Mouse (Mus musculus): ENCODE results near the gene Crbn. TPM values are rescaled to one million over a fixed set of nuclear protein-coding genes. Genes with fewer than 3 reads are reported as not detected.

The Crbn gene
- polyA plus RNA-seq, 1 experiment from 2014 or later: 68.4 TPM

- H3K9me3 ChIP-seq (ENCODE audit: control insufficient read depth, low read length): no peaks in the 10 kb centered on the region
- H3K9ac ChIP-seq (replicated peaks; ENCODE audit: low read depth, low read length): no peak overlapping the region
- H3K4me1 ChIP-seq (ENCODE audit: control insufficient read depth, insufficient read depth, low read length): no peaks in the 10 kb centered on the region
- H3K36me3 ChIP-seq (ENCODE audit: control insufficient read depth, insufficient read depth, low read length): no peaks in the 10 kb centered on the region
- 57% methylated on average over 2 of the region's 2 CpGs for WGBS
- no peak overlapping the region for H3K27ac ChIP-seq (ENCODE audit: low read depth, low read length)
- H3K27me3 ChIP-seq (ENCODE audit: control insufficient read depth, insufficient read depth, low read length): no peaks in the 10 kb centered on the region
- H3K4me3 ChIP-seq (ENCODE audit: low read depth, low read length): no peak overlapping the region
- no peak overlapping the region for H3K4me2 ChIP-seq (ENCODE audit: low read depth, low read length)
- ATAC-seq (ENCODE audit: low read depth): no peak
Observed at GRCm38 (mm10) chr6:106809161-106809560, 9.3 kb upstream of the Crbn start.

- H3K9ac ChIP-seq (replicated peaks; ENCODE audit: low read depth, low read length): no peak overlapping the region
- H3K4me2 ChIP-seq (ENCODE audit: low read depth, low read length): no peak overlapping the region
- 22% methylated on average over 2 of the region's 2 CpGs for WGBS
- H3K27me3 ChIP-seq (ENCODE audit: control insufficient read depth, insufficient read depth, low read length): no peaks in the 10 kb centered on the region
- no peaks in the 10 kb centered on the region for H3K36me3 ChIP-seq (ENCODE audit: control insufficient read depth, insufficient read depth, low read length)
- no peak overlapping the region for H3K27ac ChIP-seq (ENCODE audit: low read depth, low read length)
- no peaks in the 10 kb centered on the region for H3K4me1 ChIP-seq (ENCODE audit: control insufficient read depth, insufficient read depth, low read length)
- ATAC-seq (ENCODE audit: low read depth): peak; percentile 32; the same call in 1 of the 2 replicates
- no peak overlapping the region for H3K4me3 ChIP-seq (ENCODE audit: low read depth, low read length)
- no peaks in the 10 kb centered on the region for H3K9me3 ChIP-seq (ENCODE audit: control insufficient read depth, low read length)
Observed at GRCm38 (mm10) chr6:106804904-106805303, 5.0 kb upstream of the Crbn start.

- ATAC-seq (ENCODE audit: low read depth): no peak
- 59% methylated on average over 5 of the region's 5 CpGs for WGBS
- Histone ChIP-seq H3K9me3 (ENCODE audit: control insufficient read depth, low read length) (no peaks in the 10 kb centered on the region), H3K4me2 (ENCODE audit: low read depth, low read length) (peak overlapping the region; percentile 93), H3K27me3 (ENCODE audit: control insufficient read depth, insufficient read depth, low read length) (no peaks in the 10 kb centered on the region), H3K27ac (ENCODE audit: low read depth, low read length) (no peak overlapping the region), H3K36me3 (ENCODE audit: control insufficient read depth, insufficient read depth, low read length) (no peaks in the 10 kb centered on the region), H3K4me3 (ENCODE audit: low read depth, low read length) (peak overlapping the region; percentile 71), H3K9ac (replicated peaks; ENCODE audit: low read depth, low read length) (no peak overlapping the region; the same call in 1 of the 2 replicates), H3K4me1 (ENCODE audit: control insufficient read depth, insufficient read depth, low read length) (peaks cover 6% of the 10 kb centered on the region)
Observed at GRCm38 (mm10) chr6:106800227-106800557, 315 bp upstream of the Crbn start.

- Histone ChIP-seq H3K9me3 (ENCODE audit: control insufficient read depth, low read length) (no peaks in the 10 kb centered on the region), H3K27me3 (ENCODE audit: control insufficient read depth, insufficient read depth, low read length) (no peaks in the 10 kb centered on the region), H3K27ac (ENCODE audit: low read depth, low read length) (no peak overlapping the region), H3K4me3 (ENCODE audit: low read depth, low read length) (no peak overlapping the region), H3K36me3 (ENCODE audit: control insufficient read depth, insufficient read depth, low read length) (peaks cover 17% of the 10 kb centered on the region), H3K9ac (replicated peaks; ENCODE audit: low read depth, low read length) (no peak overlapping the region), H3K4me2 (ENCODE audit: low read depth, low read length) (no peak overlapping the region), H3K4me1 (ENCODE audit: control insufficient read depth, insufficient read depth, low read length) (peaks cover 5% of the 10 kb centered on the region)
- WGBS: 95% methylated on average over 13 of the region's 13 CpGs
- ATAC-seq (ENCODE audit: low read depth): no peak
Observed at GRCm38 (mm10) chr6:106794094-106794814, 5.6 kb downstream of the Crbn start.

DNA sequence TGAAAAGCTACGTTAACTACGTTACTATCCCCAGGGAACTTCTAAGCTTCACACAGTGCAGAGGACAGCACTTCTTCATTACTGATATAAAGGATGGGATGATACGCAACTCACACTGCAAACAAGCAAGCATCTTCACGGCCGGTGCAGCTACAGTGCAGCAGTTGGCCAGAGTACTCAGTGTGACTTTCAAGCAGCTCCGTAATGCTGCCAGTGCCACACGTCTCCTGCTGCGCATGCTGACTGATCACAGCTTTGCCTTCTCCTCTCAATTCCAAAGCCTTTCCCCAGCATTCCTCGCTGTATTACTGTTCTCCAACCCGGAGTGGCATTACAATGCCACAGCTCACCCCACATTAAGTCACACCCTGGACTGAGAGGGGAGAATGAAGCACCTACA lies 6.3 kb downstream of the Crbn start:
- Histone ChIP-seq H3K9ac (replicated peaks; ENCODE audit: low read depth, low read length) (no peak overlapping the region), H3K4me3 (ENCODE audit: low read depth, low read length) (no peak overlapping the region), H3K36me3 (ENCODE audit: control insufficient read depth, insufficient read depth, low read length) (peaks cover 18% of the 10 kb centered on the region), H3K4me2 (ENCODE audit: low read depth, low read length) (no peak overlapping the region), H3K4me1 (ENCODE audit: control insufficient read depth, insufficient read depth, low read length) (no peaks in the 10 kb centered on the region), H3K27ac (ENCODE audit: low read depth, low read length) (no peak overlapping the region), H3K27me3 (ENCODE audit: control insufficient read depth, insufficient read depth, low read length) (no peaks in the 10 kb centered on the region), H3K9me3 (ENCODE audit: control insufficient read depth, low read length) (no peaks in the 10 kb centered on the region)
- no peak for ATAC-seq (ENCODE audit: low read depth)
- WGBS: 96% methylated on average over 10 of the region's 10 CpGs

GRCm38 (mm10) chr6:106793088-106793487 lies 6.8 kb downstream of the Crbn start:
- peaks cover 23% of the 10 kb centered on the region for H3K36me3 ChIP-seq (ENCODE audit: control insufficient read depth, insufficient read depth, low read length)
- ATAC-seq (ENCODE audit: low read depth): no peak
- H3K27me3 ChIP-seq (ENCODE audit: control insufficient read depth, insufficient read depth, low read length): no peaks in the 10 kb centered on the region
- no peak overlapping the region for H3K4me2 ChIP-seq (ENCODE audit: low read depth, low read length)
- WGBS: 95% methylated on average over 7 of the region's 7 CpGs
- H3K9ac ChIP-seq (replicated peaks; ENCODE audit: low read depth, low read length): no peak overlapping the region
- no peaks in the 10 kb centered on the region for H3K4me1 ChIP-seq (ENCODE audit: control insufficient read depth, insufficient read depth, low read length)
- no peak overlapping the region for H3K4me3 ChIP-seq (ENCODE audit: low read depth, low read length)
- H3K9me3 ChIP-seq (ENCODE audit: control insufficient read depth, low read length): no peaks in the 10 kb centered on the region
- no peak overlapping the region for H3K27ac ChIP-seq (ENCODE audit: low read depth, low read length)

DNA sequence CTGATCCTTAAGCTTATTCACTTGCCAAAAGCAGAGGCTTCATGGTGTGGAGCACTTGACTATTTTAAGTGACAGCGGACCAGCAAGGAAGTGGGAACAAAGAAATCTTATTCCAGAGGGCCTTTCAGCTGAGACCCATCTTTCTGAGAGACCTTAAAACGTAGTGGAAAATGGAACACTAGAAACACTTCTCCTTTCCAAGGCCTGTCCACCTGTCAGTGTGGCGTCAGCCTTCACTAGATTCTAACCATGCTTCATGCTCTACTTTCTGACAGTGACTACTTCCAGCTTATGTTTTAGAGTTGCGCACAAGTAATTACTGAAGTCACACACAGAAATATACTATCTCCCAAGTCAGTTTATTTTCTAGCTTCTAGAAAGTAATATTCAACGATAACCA lies 7.4 kb downstream of the Crbn start:
- Histone ChIP-seq H3K27me3 (ENCODE audit: control insufficient read depth, insufficient read depth, low read length) (no peaks in the 10 kb centered on the region), H3K4me1 (ENCODE audit: control insufficient read depth, insufficient read depth, low read length) (no peaks in the 10 kb centered on the region), H3K4me3 (ENCODE audit: low read depth, low read length) (no peak overlapping the region), H3K9me3 (ENCODE audit: control insufficient read depth, low read length) (no peaks in the 10 kb centered on the region), H3K27ac (ENCODE audit: low read depth, low read length) (no peak overlapping the region), H3K36me3 (ENCODE audit: control insufficient read depth, insufficient read depth, low read length) (peaks cover 24% of the 10 kb centered on the region), H3K9ac (replicated peaks; ENCODE audit: low read depth, low read length) (no peak overlapping the region), H3K4me2 (ENCODE audit: low read depth, low read length) (no peak overlapping the region)
- 92% methylated on average over 5 of the region's 5 CpGs for WGBS
- no peak for ATAC-seq (ENCODE audit: low read depth)

DNA sequence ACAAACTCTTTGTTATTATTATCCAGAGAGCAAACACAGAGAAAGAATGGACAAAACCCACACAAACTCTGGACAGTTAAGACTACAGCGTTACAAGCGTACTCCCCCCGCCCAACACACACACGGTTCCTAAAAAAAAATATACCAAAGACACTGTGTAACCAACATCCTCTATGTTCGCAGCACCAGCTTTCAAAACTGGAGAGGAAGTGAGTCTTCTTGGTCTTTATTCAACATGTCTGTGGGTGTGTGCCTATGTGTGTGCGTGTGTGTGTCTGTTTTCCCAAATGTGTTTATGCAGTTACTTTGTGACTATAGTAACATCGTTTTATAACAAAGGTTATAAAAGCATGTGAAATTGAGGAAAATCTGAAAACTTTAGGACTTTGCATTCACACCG lies 8.4 kb downstream of the Crbn start:
- H3K4me2 ChIP-seq (ENCODE audit: low read depth, low read length): no peak overlapping the region
- no peaks in the 10 kb centered on the region for H3K9me3 ChIP-seq (ENCODE audit: control insufficient read depth, low read length)
- no peak for ATAC-seq (ENCODE audit: low read depth)
- WGBS: 97% methylated on average over 8 of the region's 8 CpGs
- peaks cover 24% of the 10 kb centered on the region for H3K36me3 ChIP-seq (ENCODE audit: control insufficient read depth, insufficient read depth, low read length)
- no peaks in the 10 kb centered on the region for H3K27me3 ChIP-seq (ENCODE audit: control insufficient read depth, insufficient read depth, low read length)
- H3K4me1 ChIP-seq (ENCODE audit: control insufficient read depth, insufficient read depth, low read length): no peaks in the 10 kb centered on the region
- no peak overlapping the region for H3K4me3 ChIP-seq (ENCODE audit: low read depth, low read length)
- H3K27ac ChIP-seq (ENCODE audit: low read depth, low read length): no peak overlapping the region
- H3K9ac ChIP-seq (replicated peaks; ENCODE audit: low read depth, low read length): no peak overlapping the region

DNA sequence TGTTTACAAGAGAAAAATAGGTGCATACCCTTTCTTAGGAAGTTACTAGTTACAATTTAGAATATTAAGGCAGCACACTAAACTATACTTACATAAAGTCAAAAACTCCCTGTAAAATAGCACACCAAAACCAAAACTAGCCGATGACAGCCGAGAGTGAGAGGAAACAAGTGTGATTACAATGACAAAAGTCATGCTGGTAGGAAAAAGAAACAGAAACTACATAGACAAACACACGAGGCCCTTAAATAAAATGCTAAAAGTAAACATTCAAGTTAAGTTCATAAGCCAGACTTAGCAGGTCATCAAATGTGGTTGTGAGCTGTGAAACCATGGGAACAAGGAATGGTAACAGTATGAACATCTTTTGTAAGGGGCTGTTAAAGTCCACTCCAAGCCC lies 12.7 kb downstream of the Crbn start:
- peaks cover 22% of the 10 kb centered on the region for H3K36me3 ChIP-seq (ENCODE audit: control insufficient read depth, insufficient read depth, low read length)
- no peak overlapping the region for H3K27ac ChIP-seq (ENCODE audit: low read depth, low read length)
- no peaks in the 10 kb centered on the region for H3K27me3 ChIP-seq (ENCODE audit: control insufficient read depth, insufficient read depth, low read length)
- WGBS: 88% methylated on average over 3 of the region's 3 CpGs
- H3K4me2 ChIP-seq (ENCODE audit: low read depth, low read length): no peak overlapping the region
- no peaks in the 10 kb centered on the region for H3K9me3 ChIP-seq (ENCODE audit: control insufficient read depth, low read length)
- H3K9ac ChIP-seq (replicated peaks; ENCODE audit: low read depth, low read length): no peak overlapping the region
- ATAC-seq (ENCODE audit: low read depth): no peak
- no peaks in the 10 kb centered on the region for H3K4me1 ChIP-seq (ENCODE audit: control insufficient read depth, insufficient read depth, low read length)
- H3K4me3 ChIP-seq (ENCODE audit: low read depth, low read length): no peak overlapping the region

All from neural tube, embryonic 14.5 days (tissue).